9 mouse cellular contexts compared by ENCODE assay signal in the genomic region with DNA sequence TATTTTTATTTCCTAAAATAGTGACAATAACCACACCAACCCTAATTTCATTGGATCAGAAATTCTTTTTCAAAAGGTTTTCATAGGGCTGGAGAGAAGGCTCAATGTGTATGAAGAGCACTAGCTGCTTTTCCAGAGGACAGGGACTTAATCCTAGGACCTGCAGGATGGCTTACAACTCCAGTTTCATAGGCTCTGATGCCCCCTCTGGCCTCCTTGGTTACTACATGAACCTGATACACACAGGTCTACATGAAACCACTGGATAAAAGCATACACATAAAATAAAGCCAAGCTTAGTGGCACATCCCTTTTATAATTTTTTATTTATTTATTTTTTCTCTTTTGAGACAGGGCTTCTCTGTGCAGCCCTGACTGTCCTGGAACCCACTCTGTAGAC. TPM values are rescaled to one million over a fixed set of nuclear protein-coding genes. Genes with fewer than 3 reads are reported as not detected.
DNase-seq lines count a peak whose midpoint lies in the region; ATAC-seq and TF ChIP-seq lines count a peak whose summit lies in the region.
"Had no signal": no experiment of that assay in that cellular context is flagged by ENCODE, and none has a peak within 500 bp of the region (broad histone marks: within the 10 kb centered on the region; RNA-seq: fewer than 3 reads in every experiment).

No protein-coding gene starts in this region.

- H3K36me3 ChIP-seq in kidney, postnatal 0 days (ENCODE audit: insufficient read depth, low read length), result no peaks in the 10 kb centered on the region
- no peaks in the 10 kb centered on the region for H3K36me3 ChIP-seq in splenic B cell, adult 2 months (ENCODE audit: control insufficient read depth, insufficient read depth, low read length, poor library complexity, severe bottlenecking)

- no peaks in the 10 kb centered on the region for H3K9me3 ChIP-seq in kidney, postnatal 0 days (replicated peaks; ENCODE audit: low read length)

- H3K4me1 ChIP-seq in kidney, postnatal 0 days (replicated peaks; ENCODE audit: insufficient read depth, low read length), result no peaks in the 10 kb centered on the region

- ATAC-seq in kidney, postnatal 0 days (replicated peaks; ENCODE audit: low FRiP score, low read depth), result no peak
- no peak for ATAC-seq in erythroid progenitor cell, adult 5-6 weeks (replicated peaks; ENCODE audit: low FRiP score, poor library complexity, severe bottlenecking)

- H3K4me3 ChIP-seq in kidney, postnatal 0 days (replicated peaks; ENCODE audit: low read depth, low read length), result no peak overlapping the region
- H3K4me3 ChIP-seq: erythroblast, embryonic 14.5 days had no signal

- H3K27ac ChIP-seq in kidney, postnatal 0 days, result no peak overlapping the region

- no peak overlapping the region for H3K4me2 ChIP-seq in kidney, postnatal 0 days (ENCODE audit: low read length)

- H3K9ac ChIP-seq in kidney, postnatal 0 days (ENCODE audit: low read depth, low read length), result no peak overlapping the region

- peak; percentile 55 for TF ChIP-seq CTCF in kidney, postnatal 0 days (IDR thresholded peaks at IDR 0.05; ENCODE audit: low read depth)

- H3K27me3 ChIP-seq in kidney, postnatal 0 days (ENCODE audit: insufficient read depth, low read length), result no peaks in the 10 kb centered on the region
- no peaks in the 10 kb centered on the region for H3K27me3 ChIP-seq in splenic B cell, adult 2 months (ENCODE audit: control insufficient read depth, insufficient read depth, low read length, poor library complexity, severe bottlenecking)

- peak; percentile 38 to 85 for DNase-seq in adrenal gland, adult (ENCODE audit: inconsistent age in 2 of 2, low spot score in 1 of 2)
- DNase-seq in adrenal gland, adult 8-10 months, result no peak
- peak; percentile 23 to 28 for DNase-seq in layer of hippocampus, postnatal 10 days (ENCODE audit: low spot score in 2 of 2)
- no peak for DNase-seq in layer of hippocampus, postnatal 14 days (ENCODE audit: low spot score in 2 of 2)
- DNase-seq in adrenal gland, postnatal 14 days, result peak; percentile 64
- DNase-seq in kidney, postnatal 0 days (ENCODE audit: low spot score), result peak; percentile 37
- peak; percentile 59 for DNase-seq in splenic B cell, adult 2 months (ENCODE audit: low read depth, low spot score)

RNA-seq across cellular contexts. Expression of gene Zmym4, which starts 9.5 kb away (rescaled TPM):
- total RNA-seq in adrenal gland, adult 8-10 months (2022), result 10 to 100 TPM; 43.7 to 80.5 (median 57.3) TPM
- 10 to 100 TPM; 53.6 to 55.4 TPM for total RNA-seq in layer of hippocampus, postnatal 10 days (2021)
- 10 to 100 TPM; 46.0 to 49.0 TPM for total RNA-seq in layer of hippocampus, postnatal 14 days (2021)
- total RNA-seq in adrenal gland, postnatal 14 days (2021), result 37.1 and 40.0 TPM in 2 replicates
- 14.8 and 17.3 TPM in 2 replicates for polyA plus RNA-seq in kidney, postnatal 0 days (2015; fragmentation: Nextera tagmentation; extraction: Ambion mirVana)
- 0.84 and 4.7 TPM in 2 replicates for total RNA-seq in erythroid progenitor cell, adult 5-6 weeks (2015; ENCODE audit: low replicate concordance)
- total RNA-seq in erythroid progenitor cell, adult 5-6 weeks (2017; ENCODE audit: low replicate concordance), result 2.2 and 13.5 TPM in 2 replicates

RNA-seq across cellular contexts. Expression of gene Sfpq, which starts 43.7 kb away (rescaled TPM):
- 100 to 1,000 TPM; 141 to 249 (median 190) TPM for total RNA-seq in adrenal gland, adult 8-10 months (2022)
- total RNA-seq in layer of hippocampus, postnatal 10 days (2021), result 100 to 1,000 TPM; 341 to 376 TPM
- total RNA-seq in layer of hippocampus, postnatal 14 days (2021), result 100 to 1,000 TPM; 303 to 304 TPM
- 286 and 302 TPM in 2 replicates for total RNA-seq in adrenal gland, postnatal 14 days (2021)
- polyA plus RNA-seq in kidney, postnatal 0 days (2015; fragmentation: Nextera tagmentation; extraction: Ambion mirVana), result 89.6 and 98.1 TPM in 2 replicates
- total RNA-seq in erythroid progenitor cell, adult 5-6 weeks (2015; ENCODE audit: low replicate concordance), result 346 and 537 TPM in 2 replicates
- total RNA-seq in erythroid progenitor cell, adult 5-6 weeks (2017; ENCODE audit: low replicate concordance), result 851 and 884 TPM in 2 replicates

Comparison
In these comparisons a context has a peak if more than half of its experiments do, and no peak if none do; other contexts are left out.
1. DNase-seq: peak in adrenal gland, adult (2 of 2), layer of hippocampus, postnatal 10 days (2 of 2), adrenal gland, postnatal 14 days (single experiment), kidney, postnatal 0 days (single experiment) and splenic B cell, adult 2 months (single experiment); none in adrenal gland, adult 8-10 months (single experiment) and layer of hippocampus, postnatal 14 days (0 of 2).